Comparison of ENCODE assay signal across 8 mouse cellular contexts in the genomic region with DNA sequence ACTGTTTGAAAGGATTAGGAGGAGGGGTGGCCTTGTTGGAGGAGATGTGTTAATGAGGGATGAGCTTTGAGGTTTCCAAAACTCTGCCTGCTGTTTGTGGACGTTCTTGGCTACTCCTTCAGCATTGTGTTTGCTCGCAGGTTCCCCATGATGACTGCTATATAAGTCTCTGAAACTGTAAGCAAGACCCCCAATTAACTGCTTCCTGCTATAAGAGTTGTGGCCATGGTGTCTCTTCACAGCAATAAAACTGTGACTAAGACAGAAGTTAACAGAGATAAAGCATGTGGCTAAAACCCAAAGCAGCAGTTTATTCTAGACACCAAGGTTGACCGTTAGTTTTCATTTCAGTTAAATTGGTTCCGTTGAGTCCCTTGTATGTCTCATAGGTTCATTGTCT. TPM values are rescaled to one million over a fixed set of nuclear protein-coding genes. Genes with fewer than 3 reads are reported as not detected.
DNase-seq lines count a peak whose midpoint lies in the region; ATAC-seq and TF ChIP-seq lines count a peak whose summit lies in the region.

No protein-coding gene starts in this region.

- no peaks in the 10 kb centered on the region for H3K27me3 ChIP-seq in lung, embryonic 16.5 days (ENCODE audit: control insufficient read depth, insufficient read depth, low read depth, low read length)
- no peaks in the 10 kb centered on the region for H3K27me3 ChIP-seq in limb, embryonic 15.5 days
- H3K27me3 ChIP-seq in stomach, embryonic 15.5 days (replicated peaks): no peaks in the 10 kb centered on the region

- H3K36me3 ChIP-seq in lung, embryonic 16.5 days (ENCODE audit: control insufficient read depth, insufficient read depth, low read length): no peaks in the 10 kb centered on the region
- no peaks in the 10 kb centered on the region for H3K36me3 ChIP-seq in limb, embryonic 15.5 days
- no peaks in the 10 kb centered on the region for H3K36me3 ChIP-seq in stomach, embryonic 15.5 days

- peak overlapping the region; percentile 96; the same call in 1 of the 2 replicates for H3K27ac ChIP-seq in lung, embryonic 16.5 days (ENCODE audit: low read length)
- H3K27ac ChIP-seq in embryonic fibroblast, embryonic 13.5 days (ENCODE audit: insufficient read depth, low read length): no peak overlapping the region
- no peak overlapping the region for H3K27ac ChIP-seq in limb, embryonic 15.5 days
- no peak overlapping the region; the same call in 1 of the 2 replicates for H3K27ac ChIP-seq in stomach, embryonic 15.5 days

- H3K9me3 ChIP-seq in lung, embryonic 16.5 days (ENCODE audit: control insufficient read depth, low read length): no peaks in the 10 kb centered on the region
- no peaks in the 10 kb centered on the region for H3K9me3 ChIP-seq in limb, embryonic 15.5 days
- H3K9me3 ChIP-seq in stomach, embryonic 15.5 days: no peaks in the 10 kb centered on the region

- 11% methylated on average over 4 of the region's 4 CpGs for WGBS in lung, embryonic 16.5 days
- WGBS in limb, embryonic 15.5 days: 19% methylated on average over 4 of the region's 4 CpGs
- WGBS in stomach, embryonic 15.5 days: 16% methylated on average over 4 of the region's 4 CpGs

- H3K4me3 ChIP-seq in lung, embryonic 16.5 days (ENCODE audit: low read length): peak overlapping the region; percentile 92
- H3K4me3 ChIP-seq in embryonic fibroblast, embryonic 13.5 days (ENCODE audit: insufficient read depth, low read length): peak overlapping the region; percentile 84
- H3K4me3 ChIP-seq in limb, embryonic 15.5 days: peak overlapping the region; percentile 89
- H3K4me3 ChIP-seq in stomach, embryonic 15.5 days (replicated peaks): peak overlapping the region; percentile 84

- DNase-seq in lung, postnatal 25 days (ENCODE audit: low spot score): no peak
- no peak for DNase-seq in right cerebral cortex, postnatal 36 days (ENCODE audit: low spot score in 2 of 2)
- DNase-seq in spleen, adult 18-20 months: no peak
- DNase-seq in cerebellum, postnatal 4 days (ENCODE audit: low spot score in 2 of 2): no peak

- TF ChIP-seq POLR2A in embryonic fibroblast, embryonic 13.5 days (IDR thresholded peaks at IDR 0.05; ENCODE audit: low read depth, low read length): no peak

- no peak for TF ChIP-seq CTCF in embryonic fibroblast, embryonic 13.5 days (IDR thresholded peaks at IDR 0.05; ENCODE audit: borderline replicate concordance, insufficient read depth, low read length)

- H3K4me1 ChIP-seq in lung, embryonic 16.5 days (replicated peaks; ENCODE audit: control insufficient read depth, insufficient read depth, low read length): peaks cover 3% of the 10 kb centered on the region
- H3K4me1 ChIP-seq in embryonic fibroblast, embryonic 13.5 days (ENCODE audit: control insufficient read depth, insufficient read depth, low read length): no peaks in the 10 kb centered on the region
- H3K4me1 ChIP-seq in limb, embryonic 15.5 days: no peaks in the 10 kb centered on the region
- H3K4me1 ChIP-seq in stomach, embryonic 15.5 days: no peaks in the 10 kb centered on the region

- H3K9ac ChIP-seq in lung, embryonic 16.5 days (ENCODE audit: low read length): peak overlapping the region; percentile 85
- H3K9ac ChIP-seq in limb, embryonic 15.5 days: no peak overlapping the region
- H3K9ac ChIP-seq in stomach, embryonic 15.5 days: peak overlapping the region; percentile 46; the same call in 1 of the 2 replicates

- H3K4me2 ChIP-seq in lung, embryonic 16.5 days (ENCODE audit: low read depth, low read length): peak overlapping the region; percentile 57
- peak overlapping the region; percentile 53 for H3K4me2 ChIP-seq in limb, embryonic 15.5 days
- peak overlapping the region; percentile 52 for H3K4me2 ChIP-seq in stomach, embryonic 15.5 days

- ATAC-seq in lung, embryonic 16.5 days (ENCODE audit: low read depth): no peak
- ATAC-seq in limb, embryonic 15.5 days (ENCODE audit: insufficient number of reproducible peaks, low FRiP score, low TSS enrichment, low read depth): no peak
- ATAC-seq in stomach, embryonic 15.5 days (ENCODE audit: insufficient read depth, low FRiP score, low read depth): no peak

RNA-seq across cellular contexts. Expression of a gene that starts 0.9 kb away (rescaled TPM):
- polyA plus RNA-seq in lung, embryonic 16.5 days (2015; fragmentation: Nextera tagmentation; extraction: Ambion mirVana): 62.8 and 64.4 TPM in 2 replicates
- polyA plus RNA-seq in embryonic fibroblast, embryonic 13.5 days (2011; ENCODE audit: insufficient read length, low read depth, missing spikeins): 26.6 and 33.0 TPM in 2 replicates
- polyA plus RNA-seq in limb, embryonic 15.5 days (2015; fragmentation: Nextera tagmentation; extraction: Ambion mirVana): 39.1 and 42.0 TPM in 2 replicates
- 52.2 and 57.6 TPM in 2 replicates for polyA plus RNA-seq in stomach, embryonic 15.5 days (2015; fragmentation: Nextera tagmentation; extraction: Ambion mirVana)

RNA-seq across cellular contexts. Expression of a gene that starts 13.3 kb away (rescaled TPM):
- polyA plus RNA-seq in lung, embryonic 16.5 days (2015; fragmentation: Nextera tagmentation; extraction: Ambion mirVana): 3.3 and 3.5 TPM in 2 replicates
- polyA plus RNA-seq in embryonic fibroblast, embryonic 13.5 days (2011; ENCODE audit: insufficient read length, low read depth, missing spikeins): 3.9 and 4.2 TPM in 2 replicates
- 2.8 and 4.1 TPM in 2 replicates for polyA plus RNA-seq in limb, embryonic 15.5 days (2015; fragmentation: Nextera tagmentation; extraction: Ambion mirVana)
- 3.9 and 4.1 TPM in 2 replicates for polyA plus RNA-seq in stomach, embryonic 15.5 days (2015; fragmentation: Nextera tagmentation; extraction: Ambion mirVana)

RNA-seq across cellular contexts. Expression of a gene that starts 18.7 kb away (rescaled TPM):
- polyA plus RNA-seq in lung, embryonic 16.5 days (2015; fragmentation: Nextera tagmentation; extraction: Ambion mirVana): 23.8 and 25.1 TPM in 2 replicates
- 12.1 and 12.7 TPM in 2 replicates for polyA plus RNA-seq in embryonic fibroblast, embryonic 13.5 days (2011; ENCODE audit: insufficient read length, low read depth, missing spikeins)
- 24.1 and 26.8 TPM in 2 replicates for polyA plus RNA-seq in limb, embryonic 15.5 days (2015; fragmentation: Nextera tagmentation; extraction: Ambion mirVana)
- 22.3 and 24.7 TPM in 2 replicates for polyA plus RNA-seq in stomach, embryonic 15.5 days (2015; fragmentation: Nextera tagmentation; extraction: Ambion mirVana)
